Mouse (Mus musculus): ENCODE measurements around the gene Gimap4.

DNA sequence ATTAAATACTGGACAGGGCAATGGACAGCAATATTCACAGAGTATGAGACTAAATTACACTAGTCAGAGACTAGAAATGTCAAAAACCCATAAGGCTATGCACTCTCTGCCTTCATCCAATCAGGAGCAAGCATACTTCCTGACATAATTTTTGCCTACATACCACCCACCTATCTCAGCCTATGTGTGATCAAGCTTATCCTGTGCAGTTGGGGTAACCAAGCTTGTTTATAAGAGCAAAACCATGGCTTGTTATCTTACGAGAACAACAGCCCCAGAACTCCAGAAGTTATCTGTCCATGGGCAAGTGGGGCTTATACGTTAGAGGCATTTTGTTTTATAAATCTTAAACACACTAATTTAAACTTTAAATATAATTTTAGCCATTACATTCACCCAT is 49.2 kb upstream of the Gimap4 start:
- no peak for TF ChIP-seq CTCF (IDR thresholded peaks at IDR 0.05; ENCODE audit: extremely low read depth, insufficient read depth, insufficient read length, insufficient replicate concordance)
- TF ChIP-seq POLR2A (IDR thresholded peaks at IDR 0.05; ENCODE audit: low read depth, low read length) = no peak
